Mouse (Mus musculus) small intestine, adult 2 months (tissue): ENCODE results near the gene Ptpn14. TPM values are rescaled to one million over a fixed set of nuclear protein-coding genes. Genes with fewer than 3 reads are reported as not detected.

Experiments
- H3K27ac ChIP-seq: fragments of 200-500 bp; 2 replicates; pipeline ENCODE4 v1.5.1; 2012; ENCODE audit warnings: low read depth, low read length, control low read depth, inconsistent platforms; ENCODE audit not compliant: insufficient read depth
- H3K27me3 ChIP-seq: fragments of 200-500 bp; 2 replicates; pipeline ENCODE4 v1.6.1; 2012; ENCODE audit warnings: mild to moderate bottlenecking, moderate library complexity, low read length, inconsistent platforms; ENCODE audit not compliant: control insufficient read depth, insufficient read depth
- H3K36me3 ChIP-seq: fragments of 200-500 bp; 2 replicates; pipeline ENCODE4 v1.6.1; 2012; ENCODE audit warnings: mild to moderate bottlenecking, low read length, control low read depth, inconsistent platforms; ENCODE audit not compliant: control insufficient read depth, insufficient read depth
- H3K4me1 ChIP-seq: fragments of 200-500 bp; 2 replicates; pipeline ENCODE4 v1.6.1; 2012; ENCODE audit warnings: low read length, inconsistent platforms, mixed read lengths; ENCODE audit not compliant: control insufficient read depth, insufficient read depth, insufficient read length
- H3K4me3 ChIP-seq: fragments of 200-500 bp; 2 replicates; pipeline ENCODE4 v1.5.1; 2012; ENCODE audit warnings: low read depth, mild to moderate bottlenecking, control low read depth, inconsistent platforms, low read length, moderate library complexity
- CTCF ChIP-seq: fragments of 200-500 bp; IDR thresholded peaks from 2 replicates; pipeline ENCODE4 v1.5.1; 2012; ENCODE audit warnings: low read depth, mild to moderate bottlenecking, control low read depth, inconsistent platforms, low read length, moderate library complexity, mixed read lengths; ENCODE audit not compliant: insufficient replicate concordance, insufficient read length; ENCODE audit errors: extremely low read depth
- POLR2A ChIP-seq: fragments of 200-500 bp; IDR thresholded peaks from 2 replicates; pipeline ENCODE4 v1.6.1; 2012; ENCODE audit warnings: low read depth, mild to moderate bottlenecking, control low read depth, inconsistent platforms, low read length, moderate library complexity
- WGBS: fragments of 180-500 bp; shearing (Covaris S2); methylation state at CpG from one replicate; pipeline ENCODE4 v1.1.7; 2018; 5-methylcytosine and 5-hydroxymethylcytosine counted together
- polyA plus RNA-seq: library from polyadenylated mRNA; depleted of rRNA; stranded (reverse); fragments of >200 nt; gene quantifications from 2 replicates; pipeline ENCODE4 v1.2.3, GENCODE M21; 2012

Ptpn14 gene
- polyA plus RNA-seq, 1 experiment = 2.5 TPM

GRCm38 (mm10) chr1:189727346-189727883, 653 bp upstream of the Ptpn14 start:
- Histone ChIP-seq H3K4me3 (peak overlapping the region; percentile 66), H3K27ac (peak overlapping the region; percentile 95), H3K4me1 (no peaks in the 10 kb centered on the region), H3K27me3 (peaks cover 7% of the 10 kb centered on the region), H3K36me3 (no peaks in the 10 kb centered on the region)
- TF ChIP-seq POLR2A (no peak), CTCF (no peak)
- 4% methylated on average over 22 of the region's 22 CpGs for WGBS

- peak overlapping the region; percentile 27 for H3K27ac ChIP-seq
- no peaks in the 10 kb centered on the region for H3K4me1 ChIP-seq
- TF ChIP-seq CTCF (no peak), POLR2A (no peak)
- H3K36me3 ChIP-seq = no peaks in the 10 kb centered on the region
- WGBS = 5% methylated on average over 15 of the region's 15 CpGs
- peaks cover 7% of the 10 kb centered on the region for H3K27me3 ChIP-seq
- peak overlapping the region; percentile 66 for H3K4me3 ChIP-seq
These were observed 682 bp downstream of the Ptpn14 start for GRCm38 (mm10) chr1:189728784-189729115.

- no peak for TF ChIP-seq CTCF
- TF ChIP-seq POLR2A = no peak
- H3K27ac ChIP-seq = no peak overlapping the region
- H3K36me3 ChIP-seq = no peaks in the 10 kb centered on the region
- no peaks in the 10 kb centered on the region for H3K4me1 ChIP-seq
- H3K27me3 ChIP-seq = peaks cover 7% of the 10 kb centered on the region
- peak overlapping the region; percentile 37 for H3K4me3 ChIP-seq
- WGBS = 41% methylated on average over 17 of the region's 17 CpGs
These were observed 1.2 kb downstream of the Ptpn14 start for GRCm38 (mm10) chr1:189729141-189729815.

GRCm38 (mm10) chr1:189731697-189732096, 3.6 kb downstream of the Ptpn14 start:
- Histone ChIP-seq H3K36me3 (no peaks in the 10 kb centered on the region), H3K27ac (no peak overlapping the region), H3K4me3 (no peak overlapping the region), H3K4me1 (no peaks in the 10 kb centered on the region), H3K27me3 (peaks cover 7% of the 10 kb centered on the region)
- TF ChIP-seq POLR2A = no peak
- 72% methylated on average over 10 of the region's 10 CpGs for WGBS

GRCm38 (mm10) chr1:189732156-189732555, 4.1 kb downstream of the Ptpn14 start:
- no peak overlapping the region for H3K27ac ChIP-seq
- H3K4me3 ChIP-seq = no peak overlapping the region
- no peaks in the 10 kb centered on the region for H3K36me3 ChIP-seq
- peaks cover 7% of the 10 kb centered on the region for H3K27me3 ChIP-seq
- TF ChIP-seq CTCF (no peak), POLR2A (no peak)
- no peaks in the 10 kb centered on the region for H3K4me1 ChIP-seq
- WGBS = 27% methylated on average over 8 of the region's 8 CpGs

GRCm38 (mm10) chr1:189740075-189740474, 12.0 kb downstream of the Ptpn14 start:
- Histone ChIP-seq H3K4me1 (no peaks in the 10 kb centered on the region), H3K4me3 (no peak overlapping the region), H3K27ac (no peak overlapping the region), H3K27me3 (no peaks in the 10 kb centered on the region), H3K36me3 (no peaks in the 10 kb centered on the region)
- 39% methylated on average over 7 of the region's 7 CpGs for WGBS
- no peak for TF ChIP-seq CTCF
- no peak for TF ChIP-seq POLR2A

- H3K27ac ChIP-seq = no peak overlapping the region
- no peak overlapping the region for H3K4me3 ChIP-seq
- no peaks in the 10 kb centered on the region for H3K27me3 ChIP-seq
- TF ChIP-seq CTCF (no peak), POLR2A (no peak)
- no peaks in the 10 kb centered on the region for H3K36me3 ChIP-seq
- WGBS = 67% methylated on average over 5 of the region's 5 CpGs
- H3K4me1 ChIP-seq = no peaks in the 10 kb centered on the region
These were observed 14.0 kb downstream of the Ptpn14 start for GRCm38 (mm10) chr1:189742041-189742440.
